Mouse (Mus musculus) stomach, embryonic 14.5 days (tissue): ENCODE results near the gene Zfp341. TPM values are rescaled to one million over a fixed set of nuclear protein-coding genes. Genes with fewer than 3 reads are reported as not detected.
A peak's percentile ranks its signal among the peaks of the same experiment; 100 is the strongest.

ENCODE experiments used
- ATAC-seq: fragments of 200-750 bp; cut with Nextera tagmentation; 2 replicates; pipeline ENCODE4 v1.8.0; 2017; ENCODE audit warnings: low read depth, moderate TSS enrichment; ENCODE audit not compliant: insufficient number of reproducible peaks, insufficient read depth, low FRiP score
- H3K27ac ChIP-seq: fragments of 300-500 bp; sonication (generic); 2 replicates; pipeline ENCODE4 v1.5.1; 2014; ENCODE audit warnings: mild to moderate bottlenecking, low read length, moderate library complexity, mixed read lengths
- H3K27me3 ChIP-seq: fragments of 300-500 bp; sonication (generic); 2 replicates; pipeline ENCODE4 v1.6.1; 2014; ENCODE audit warnings: low read length, control low read depth, mixed read lengths; ENCODE audit not compliant: control insufficient read depth, insufficient read depth
- H3K36me3 ChIP-seq: fragments of 300-500 bp; sonication (generic); 2 replicates; pipeline ENCODE4 v1.6.1; 2014; ENCODE audit warnings: mild to moderate bottlenecking, control low read depth, low read length, moderate library complexity, mixed read lengths; ENCODE audit not compliant: control insufficient read depth, insufficient read depth
- H3K4me1 ChIP-seq: fragments of 300-500 bp; sonication (generic); 2 replicates; pipeline ENCODE4 v1.6.1; 2014; ENCODE audit warnings: low read length, control low read depth, mixed read lengths; ENCODE audit not compliant: control insufficient read depth, insufficient read depth
- H3K4me2 ChIP-seq: fragments of 300-500 bp; sonication (generic); replicated peaks from 2 replicates; pipeline ENCODE4 v1.6.1; 2014; ENCODE audit warnings: low read depth, low read length, control low read depth
- H3K4me3 ChIP-seq: fragments of 300-500 bp; sonication (generic); 2 replicates; pipeline ENCODE4 v1.5.1; 2014; ENCODE audit warnings: low read depth, low read length, control low read depth
- H3K9ac ChIP-seq: fragments of 300-500 bp; sonication (generic); replicated peaks from 2 replicates; pipeline ENCODE4 v1.6.1; 2014; ENCODE audit warnings: low read depth, mild to moderate bottlenecking, control low read depth, low read length, moderate library complexity, mixed read lengths
- H3K9me3 ChIP-seq: fragments of 300-500 bp; sonication (generic); 2 replicates; pipeline ENCODE4 v1.6.1; 2016; ENCODE audit warnings: low read depth, low read length, control low read depth; ENCODE audit not compliant: control insufficient read depth
- WGBS: fragments of 180-500 bp; shearing (Covaris S2); extraction: QIAGEN DNeasy Blood & Tissue Kit; methylation state at CpG from one replicate; pipeline ENCODE4 v1.1.7; 2014; 5-methylcytosine and 5-hydroxymethylcytosine counted together
- polyA plus RNA-seq: library from polyadenylated mRNA; unstranded; fragments of >200 nt; fragmentation: Nextera tagmentation; extraction: Ambion mirVana; gene quantifications from 2 replicates; pipeline ENCODE4 v1.2.1, GENCODE M21; 2014

Gene Zfp341
- polyA plus RNA-seq, 1 experiment from 2014 or later: 1.0 TPM

DNA sequence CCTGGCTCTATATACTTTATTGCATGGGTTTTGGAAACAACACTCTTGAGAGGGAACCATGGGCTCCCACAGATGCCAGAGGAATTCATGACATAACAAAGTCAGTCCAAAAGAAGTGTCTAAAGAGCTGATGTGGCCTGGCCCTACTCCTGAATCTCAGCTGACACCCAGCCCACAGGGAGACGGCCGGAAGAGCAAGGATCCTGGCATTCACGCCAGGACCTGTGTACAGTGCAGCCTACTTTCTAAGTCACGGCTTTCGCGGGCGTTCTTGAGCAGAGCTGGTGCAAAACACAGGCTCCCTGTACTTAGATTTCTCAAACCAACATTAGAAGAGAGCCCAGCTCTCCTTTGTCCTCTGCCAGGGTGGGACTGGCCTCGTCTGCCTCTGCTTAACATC, 32.5 kb upstream of the Zfp341 start:
- 77% methylated on average over 8 of the region's 8 CpGs for WGBS
- Histone ChIP-seq H3K9ac (no peak overlapping the region), H3K4me1 (peaks cover 3% of the 10 kb centered on the region; the same call in 1 of the 2 replicates), H3K4me3 (no peak overlapping the region), H3K9me3 (no peaks in the 10 kb centered on the region), H3K4me2 (no peak overlapping the region), H3K27ac (no peak overlapping the region), H3K36me3 (no peaks in the 10 kb centered on the region), H3K27me3 (no peaks in the 10 kb centered on the region)
- no peak for ATAC-seq

DNA sequence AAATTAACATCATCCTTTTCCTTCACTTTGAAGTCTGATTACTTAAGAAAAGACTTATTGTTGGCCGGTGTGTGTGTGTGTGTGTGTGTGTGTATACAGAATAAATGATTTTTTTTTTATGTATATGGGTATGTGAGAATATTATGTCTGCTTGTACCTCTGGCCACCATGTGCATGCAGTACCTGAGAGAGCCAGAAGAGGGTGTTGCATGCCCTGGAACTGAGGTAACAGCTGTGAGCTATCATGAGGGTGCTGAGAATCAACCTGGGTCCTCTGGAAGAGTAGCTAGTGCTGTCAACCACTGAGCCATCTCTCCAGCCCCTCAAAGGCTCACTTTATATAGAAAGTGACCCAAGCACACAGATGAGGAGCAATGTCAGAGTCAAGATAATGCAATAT, 31.7 kb upstream of the Zfp341 start:
- H3K4me3 ChIP-seq: no peak overlapping the region
- H3K4me1 ChIP-seq: peaks cover 3% of the 10 kb centered on the region; the same call in 1 of the 2 replicates
- no peak overlapping the region for H3K9ac ChIP-seq
- no peak overlapping the region for H3K27ac ChIP-seq
- ATAC-seq: no peak
- H3K36me3 ChIP-seq: no peaks in the 10 kb centered on the region
- WGBS: 89% methylated on average over 1 of the region's 1 CpGs
- H3K27me3 ChIP-seq: no peaks in the 10 kb centered on the region
- no peaks in the 10 kb centered on the region for H3K9me3 ChIP-seq
- no peak overlapping the region for H3K4me2 ChIP-seq

DNA sequence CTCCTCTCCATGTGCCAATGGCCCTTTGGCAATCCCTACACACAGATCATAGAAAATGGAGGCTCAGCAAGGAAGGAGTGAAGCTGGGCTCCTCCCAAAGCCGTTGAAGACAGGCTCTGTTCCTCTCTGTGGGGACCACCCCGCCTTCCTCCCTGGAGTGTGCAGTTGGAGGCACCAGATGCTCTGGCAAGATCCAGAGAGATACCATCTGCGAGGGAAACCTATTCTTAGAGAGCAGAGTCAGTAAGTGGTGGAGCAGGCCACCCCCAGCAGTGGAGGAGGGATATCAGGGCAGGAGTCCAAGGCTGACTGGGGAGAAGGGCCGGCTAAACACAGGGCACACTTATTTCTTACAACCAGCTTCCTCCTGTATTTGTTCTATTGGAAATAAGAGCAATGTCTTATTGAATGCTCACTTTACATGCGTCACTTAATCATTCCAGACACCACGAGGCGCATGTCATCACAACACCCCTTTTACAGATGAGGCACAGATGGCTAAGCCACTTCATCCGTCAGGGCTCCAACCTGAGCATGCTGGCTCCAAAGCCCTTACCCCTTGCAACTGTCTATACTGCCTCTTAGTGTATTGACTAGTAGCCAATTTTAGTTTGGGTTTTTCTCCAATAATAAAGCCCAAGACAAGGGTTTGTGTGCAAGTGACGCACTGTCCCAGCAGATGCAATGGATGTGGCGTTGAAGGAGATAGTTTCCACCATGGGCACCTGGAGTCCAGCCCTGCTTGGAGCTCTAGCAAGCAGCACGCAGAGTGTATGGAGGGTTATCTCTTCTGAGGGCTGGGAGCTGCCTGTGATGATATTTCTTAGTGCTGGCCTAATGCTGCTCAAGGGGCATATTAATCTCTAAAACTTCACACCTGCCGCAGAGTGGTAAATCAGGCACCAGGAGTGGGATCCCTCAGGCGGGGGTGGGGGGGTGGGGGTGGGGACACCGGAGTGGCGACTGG, 28.9 kb upstream of the Zfp341 start:
- 56% methylated on average over 15 of the region's 15 CpGs for WGBS
- Histone ChIP-seq H3K36me3 (no peaks in the 10 kb centered on the region), H3K27me3 (no peaks in the 10 kb centered on the region)

DNA sequence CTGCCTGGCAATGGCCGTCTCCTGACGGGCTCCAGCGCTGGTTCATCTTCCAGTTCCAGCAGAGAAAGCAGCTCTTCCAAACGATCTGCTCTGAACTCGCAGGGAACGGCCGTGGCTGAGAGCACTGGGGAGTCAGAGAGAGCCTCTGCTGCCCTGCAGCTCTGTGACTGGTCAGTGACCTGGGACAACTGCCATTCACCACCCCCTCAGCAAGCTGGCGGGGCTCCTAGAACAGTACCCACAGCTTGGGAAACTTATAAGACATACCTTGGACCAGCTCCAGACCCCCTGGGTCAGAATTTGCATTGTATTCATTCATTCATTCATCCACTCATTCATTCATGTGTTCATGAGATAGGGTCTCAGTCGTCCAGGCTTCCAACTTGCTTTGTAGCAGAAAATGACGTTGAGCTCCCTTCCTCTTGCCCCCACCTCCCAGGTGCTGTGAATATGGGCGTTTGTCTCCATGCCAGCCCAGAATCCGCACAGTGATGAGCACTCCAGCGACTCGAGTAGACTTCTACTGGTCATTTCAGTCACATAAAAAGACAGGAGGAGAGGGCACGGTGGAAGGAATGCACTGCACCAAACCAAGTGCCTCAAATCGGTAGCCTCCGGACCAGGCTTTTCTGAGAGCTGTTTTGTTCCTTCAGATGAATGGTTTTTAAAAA, 28.0 kb upstream of the Zfp341 start:
- WGBS: 62% methylated on average over 17 of the region's 17 CpGs
- H3K27me3 ChIP-seq: no peaks in the 10 kb centered on the region
- H3K27ac ChIP-seq: no peak overlapping the region
- H3K4me1 ChIP-seq: peaks cover 3% of the 10 kb centered on the region; the same call in 1 of the 2 replicates
- ATAC-seq: no peak
- H3K4me2 ChIP-seq: no peak overlapping the region
- no peaks in the 10 kb centered on the region for H3K36me3 ChIP-seq
- no peaks in the 10 kb centered on the region for H3K9me3 ChIP-seq
- H3K9ac ChIP-seq: no peak overlapping the region
- no peak overlapping the region for H3K4me3 ChIP-seq

More for the DNA sequence above, 28.9 kb upstream of the Zfp341 start:
- Histone ChIP-seq H3K9ac (no peak overlapping the region), H3K27ac (no peak overlapping the region), H3K4me2 (no peak overlapping the region), H3K4me3 (no peak overlapping the region), H3K9me3 (no peaks in the 10 kb centered on the region), H3K4me1 (peaks cover 3% of the 10 kb centered on the region; the same call in 1 of the 2 replicates)
- ATAC-seq: peak; percentile 75; the same call in 1 of the 2 replicates

DNA sequence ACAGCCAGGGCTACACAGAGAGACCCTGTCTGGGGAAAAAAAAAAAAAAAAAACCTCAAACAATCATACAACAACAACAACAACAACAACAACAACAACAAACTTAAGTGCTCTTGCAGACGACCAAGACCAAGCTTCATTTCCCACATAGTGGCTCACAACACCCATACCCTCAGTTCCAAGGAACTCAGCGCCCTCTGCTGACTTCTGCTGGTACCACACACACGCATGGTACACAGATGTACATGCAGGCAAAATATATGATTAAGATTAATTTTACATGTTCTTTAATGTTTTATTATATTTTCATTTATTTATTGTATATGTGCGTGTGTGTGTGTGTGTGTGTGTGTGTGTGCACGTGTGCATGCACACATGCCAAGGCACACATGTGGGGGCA, 26.7 kb upstream of the Zfp341 start:
- no peaks in the 10 kb centered on the region for H3K36me3 ChIP-seq
- H3K4me3 ChIP-seq: no peak overlapping the region
- H3K9ac ChIP-seq: no peak overlapping the region
- no peaks in the 10 kb centered on the region for H3K27me3 ChIP-seq
- 70% methylated on average over 5 of the region's 5 CpGs for WGBS
- no peak overlapping the region for H3K4me2 ChIP-seq
- no peak for ATAC-seq
- H3K4me1 ChIP-seq: peaks cover 3% of the 10 kb centered on the region; the same call in 1 of the 2 replicates
- H3K9me3 ChIP-seq: no peaks in the 10 kb centered on the region
- H3K27ac ChIP-seq: no peak overlapping the region

DNA sequence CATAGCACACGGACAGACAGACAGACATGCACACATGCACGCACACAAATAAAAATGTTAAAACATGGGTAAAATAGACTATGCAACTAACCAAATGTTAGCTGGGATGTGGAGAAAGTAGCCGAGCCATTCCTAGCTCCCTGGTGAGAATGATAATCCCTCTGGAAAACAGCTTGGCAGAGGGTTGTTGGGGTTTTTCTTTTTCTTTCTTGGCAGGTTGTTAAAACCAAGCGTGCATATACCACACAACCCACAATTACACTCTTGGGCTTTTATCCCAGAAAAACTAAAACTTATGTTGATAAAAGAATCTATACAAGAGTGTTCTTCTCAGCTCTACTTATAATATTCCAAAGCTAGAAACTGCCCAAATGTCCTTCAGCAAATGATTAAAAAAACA, 24.0 kb upstream of the Zfp341 start:
- no peak overlapping the region for H3K4me2 ChIP-seq
- no peaks in the 10 kb centered on the region for H3K4me1 ChIP-seq
- no peak overlapping the region for H3K9ac ChIP-seq
- H3K4me3 ChIP-seq: no peak overlapping the region
- no peak for ATAC-seq
- 88% methylated on average over 4 of the region's 4 CpGs for WGBS
- H3K27me3 ChIP-seq: no peaks in the 10 kb centered on the region
- no peak overlapping the region for H3K27ac ChIP-seq
- H3K36me3 ChIP-seq: no peaks in the 10 kb centered on the region
- H3K9me3 ChIP-seq: no peaks in the 10 kb centered on the region

DNA sequence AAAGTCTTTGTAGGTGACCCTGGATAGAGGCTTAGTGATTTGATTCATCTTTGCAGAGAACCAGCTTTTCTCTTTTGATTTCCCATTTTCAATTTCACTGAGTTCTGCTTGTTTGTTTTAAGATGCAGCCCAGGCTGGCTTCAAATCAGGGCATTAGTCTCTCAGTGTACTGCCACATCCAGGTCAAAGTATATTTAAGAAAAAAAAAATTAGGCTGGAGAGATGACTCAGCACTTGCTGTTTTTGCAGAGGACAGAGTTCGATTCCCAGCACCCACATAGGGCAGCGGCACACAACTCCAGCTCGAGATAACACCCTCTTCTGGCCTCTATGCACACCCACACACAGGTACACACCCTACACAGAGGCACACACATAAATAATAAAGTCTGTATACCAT, 21.9 kb upstream of the Zfp341 start:
- Histone ChIP-seq H3K9ac (no peak overlapping the region), H3K9me3 (no peaks in the 10 kb centered on the region), H3K36me3 (peaks cover 5% of the 10 kb centered on the region; the same call in 1 of the 2 replicates), H3K4me1 (no peaks in the 10 kb centered on the region), H3K4me2 (no peak overlapping the region), H3K27ac (no peak overlapping the region), H3K4me3 (no peak overlapping the region), H3K27me3 (no peaks in the 10 kb centered on the region)
- ATAC-seq: no peak
- 88% methylated on average over 3 of the region's 3 CpGs for WGBS

DNA sequence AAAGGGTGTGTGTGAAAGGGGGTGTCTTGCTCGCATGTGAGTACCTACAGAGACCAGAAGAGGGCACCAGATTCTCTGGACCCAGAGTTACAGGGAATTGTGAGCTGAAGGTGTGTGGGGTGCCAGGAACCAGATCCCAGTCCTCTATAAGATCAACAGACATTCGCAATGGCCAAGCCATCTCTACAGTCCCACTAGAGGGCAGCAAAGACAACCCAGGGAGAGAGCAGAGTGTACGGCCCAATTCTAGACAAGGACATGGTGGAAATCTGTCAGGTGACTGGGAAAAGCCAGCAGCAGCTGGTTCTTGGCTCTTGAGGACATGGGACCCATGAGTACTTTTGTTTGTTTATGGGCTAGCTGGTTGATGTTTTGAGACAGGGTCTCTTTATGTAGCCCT, 20.1 kb upstream of the Zfp341 start:
- WGBS: 70% methylated on average over 3 of the region's 3 CpGs
- Histone ChIP-seq H3K27ac (no peak overlapping the region), H3K27me3 (no peaks in the 10 kb centered on the region), H3K9me3 (no peaks in the 10 kb centered on the region), H3K9ac (no peak overlapping the region), H3K36me3 (peaks cover 5% of the 10 kb centered on the region; the same call in 1 of the 2 replicates), H3K4me3 (no peak overlapping the region), H3K4me1 (no peaks in the 10 kb centered on the region), H3K4me2 (no peak overlapping the region)
- no peak for ATAC-seq
